Mouse (Mus musculus) retina, postnatal 1 day (tissue): ENCODE data around the gene Epb41l2.

Experiments used
- DNase-seq: peaks from one replicate; pipeline ENCODE4 v3.0.0-alpha.2; 2012

Epb41l2 gene

GRCm38 (mm10) chr10:25366691-25367090 lies 7.1 kb downstream of the Epb41l2 start:
- DNase-seq = no peak

- DNase-seq = no peak
Measured at GRCm38 (mm10) chr10:25368928-25369327, 9.3 kb downstream of the Epb41l2 start.

- no peak for DNase-seq
Measured at GRCm38 (mm10) chr10:25369691-25370090, 10.1 kb downstream of the Epb41l2 start.

GRCm38 (mm10) chr10:25371336-25371735 lies 11.7 kb downstream of the Epb41l2 start:
- DNase-seq = no peak

- no peak for DNase-seq
Measured at GRCm38 (mm10) chr10:25371915-25372371, 12.3 kb downstream of the Epb41l2 start.

- no peak for DNase-seq
Measured at GRCm38 (mm10) chr10:25372510-25373148, 13.0 kb downstream of the Epb41l2 start.

- no peak for DNase-seq
Measured at GRCm38 (mm10) chr10:25375036-25375435, 15.4 kb downstream of the Epb41l2 start.

- no peak for DNase-seq
Measured at GRCm38 (mm10) chr10:25380746-25381481, 21.3 kb downstream of the Epb41l2 start.

- DNase-seq = no peak
Measured at GRCm38 (mm10) chr10:25381951-25382350, 22.4 kb downstream of the Epb41l2 start.

GRCm38 (mm10) chr10:25383171-25383570 lies 23.6 kb downstream of the Epb41l2 start:
- DNase-seq = no peak

- no peak for DNase-seq
Measured at GRCm38 (mm10) chr10:25384391-25384790, 24.8 kb downstream of the Epb41l2 start.

GRCm38 (mm10) chr10:25385811-25386580 lies 26.4 kb downstream of the Epb41l2 start:
- no peak for DNase-seq

- no peak for DNase-seq
Measured at GRCm38 (mm10) chr10:25386868-25387267, 27.3 kb downstream of the Epb41l2 start.

GRCm38 (mm10) chr10:25387268-25387667 lies 27.7 kb downstream of the Epb41l2 start:
- DNase-seq = no peak

GRCm38 (mm10) chr10:25392786-25393185 lies 33.2 kb downstream of the Epb41l2 start:
- DNase-seq = no peak

GRCm38 (mm10) chr10:25393721-25394120 lies 34.1 kb downstream of the Epb41l2 start:
- no peak for DNase-seq

GRCm38 (mm10) chr10:25395236-25395886 lies 35.8 kb downstream of the Epb41l2 start:
- DNase-seq = no peak

GRCm38 (mm10) chr10:25396859-25397258 lies 37.3 kb downstream of the Epb41l2 start:
- DNase-seq = no peak

- peak; percentile 54 for DNase-seq
Measured at GRCm38 (mm10) chr10:25397767-25398690, 38.4 kb downstream of the Epb41l2 start.

GRCm38 (mm10) chr10:25399016-25399415 lies 39.4 kb downstream of the Epb41l2 start:
- no peak for DNase-seq

- no peak for DNase-seq
Measured at GRCm38 (mm10) chr10:25400076-25400475, 40.5 kb downstream of the Epb41l2 start.

- no peak for DNase-seq
Measured at GRCm38 (mm10) chr10:25400646-25401045, 41.0 kb downstream of the Epb41l2 start.
